Mouse (Mus musculus): ENCODE results near the gene Stim2. TPM values are rescaled to one million over a fixed set of nuclear protein-coding genes. Genes with fewer than 3 reads are reported as not detected.

The Stim2 gene
- polyA plus RNA-seq, 1 experiment from 2014 or later = 27.2 TPM

- Histone ChIP-seq H3K27ac (replicated peaks) (peak overlapping the region; percentile 46; the same call in 1 of the 2 replicates), H3K4me2 (replicated peaks) (no peak overlapping the region), H3K9me3 (no peaks in the 10 kb centered on the region), H3K4me1 (peaks cover 12% of the 10 kb centered on the region), H3K9ac (replicated peaks) (no peak overlapping the region), H3K36me3 (no peaks in the 10 kb centered on the region; the same call in 1 of the 2 replicates), H3K4me3 (no peak overlapping the region), H3K27me3 (no peaks in the 10 kb centered on the region)
- WGBS = 13% methylated on average over 3 of the region's 3 CpGs
- peak; percentile 67 for ATAC-seq (replicated peaks)
Observed at GRCm38 (mm10) chr5:54100916-54101315, 102.6 kb downstream of the Stim2 start.

DNA sequence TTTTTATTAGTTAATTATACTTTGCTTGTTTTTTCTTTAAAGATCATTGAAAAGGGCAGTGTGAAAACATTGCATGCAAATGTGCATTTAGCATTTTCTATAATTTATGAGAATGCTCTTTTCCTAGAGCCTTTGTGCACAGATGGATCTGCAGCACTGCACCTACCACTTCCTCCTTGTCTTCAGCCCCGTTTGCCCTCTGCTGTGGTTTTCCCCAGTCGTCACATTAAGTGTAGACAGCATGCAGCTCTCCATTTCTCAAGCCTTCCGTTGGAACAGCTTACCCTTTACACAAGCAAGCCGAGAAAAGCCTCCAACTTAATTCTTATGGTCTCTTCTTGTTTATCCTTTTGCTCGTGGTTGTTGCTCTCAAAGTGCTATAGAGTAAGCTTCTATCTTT lies 103.0 kb downstream of the Stim2 start:
- Histone ChIP-seq H3K9ac (replicated peaks) (no peak overlapping the region), H3K4me3 (no peak overlapping the region), H3K27ac (replicated peaks) (0 out of 2 replicates have a peak overlapping the region, but pooled peaks have one; percentile 38), H3K4me2 (replicated peaks) (no peak overlapping the region), H3K9me3 (no peaks in the 10 kb centered on the region), H3K36me3 (no peaks in the 10 kb centered on the region; the same call in 1 of the 2 replicates), H3K4me1 (peaks cover 12% of the 10 kb centered on the region), H3K27me3 (no peaks in the 10 kb centered on the region)
- WGBS = 35% methylated on average over 5 of the region's 5 CpGs
- ATAC-seq (replicated peaks) = 0 out of 2 replicates have a peak, but pooled peaks have one; percentile 72

DNA sequence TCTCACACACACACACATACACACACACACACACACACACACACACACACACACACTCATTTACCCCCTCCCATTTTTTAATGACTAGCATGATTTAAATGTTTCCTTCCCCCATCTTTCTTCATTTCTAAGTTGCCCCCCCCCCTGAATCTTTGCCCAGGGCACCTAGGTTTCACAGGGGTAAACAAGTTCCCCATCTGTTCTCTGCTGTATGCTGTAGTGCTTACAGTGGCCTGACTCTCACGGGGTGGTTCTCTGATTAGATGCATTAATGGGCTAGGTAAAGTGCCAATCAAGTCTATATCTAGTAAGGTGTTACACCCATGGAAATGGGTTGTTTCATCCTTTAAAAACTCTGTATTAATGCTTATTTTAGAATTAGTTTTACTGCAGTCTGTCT lies 103.7 kb downstream of the Stim2 start:
- H3K9ac ChIP-seq (replicated peaks) = no peak overlapping the region
- H3K4me3 ChIP-seq = no peak overlapping the region
- no peaks in the 10 kb centered on the region for H3K27me3 ChIP-seq
- no peak overlapping the region for H3K4me2 ChIP-seq (replicated peaks)
- no peak overlapping the region for H3K27ac ChIP-seq (replicated peaks)
- WGBS = 31% methylated on average over 1 of the region's 1 CpGs
- ATAC-seq (replicated peaks) = no peak
- H3K4me1 ChIP-seq = peaks cover 12% of the 10 kb centered on the region
- H3K36me3 ChIP-seq = no peaks in the 10 kb centered on the region; the same call in 1 of the 2 replicates
- H3K9me3 ChIP-seq = no peaks in the 10 kb centered on the region

- no peaks in the 10 kb centered on the region for H3K27me3 ChIP-seq
- H3K27ac ChIP-seq (replicated peaks) = no peak overlapping the region
- no peaks in the 10 kb centered on the region; the same call in 1 of the 2 replicates for H3K36me3 ChIP-seq
- WGBS = 81% methylated on average over 4 of the region's 4 CpGs
- no peaks in the 10 kb centered on the region for H3K4me1 ChIP-seq
- ATAC-seq (replicated peaks) = no peak
- no peaks in the 10 kb centered on the region for H3K9me3 ChIP-seq
- H3K4me3 ChIP-seq = no peak overlapping the region
- no peak overlapping the region for H3K9ac ChIP-seq (replicated peaks)
- H3K4me2 ChIP-seq (replicated peaks) = no peak overlapping the region
Observed at GRCm38 (mm10) chr5:54106669-54107068, 108.4 kb downstream of the Stim2 start.

- Histone ChIP-seq H3K27me3 (no peaks in the 10 kb centered on the region), H3K9ac (replicated peaks) (no peak overlapping the region), H3K4me2 (replicated peaks) (no peak overlapping the region), H3K9me3 (no peaks in the 10 kb centered on the region), H3K4me1 (no peaks in the 10 kb centered on the region), H3K4me3 (no peak overlapping the region), H3K27ac (replicated peaks) (no peak overlapping the region), H3K36me3 (no peaks in the 10 kb centered on the region; the same call in 1 of the 2 replicates)
- no peak for ATAC-seq (replicated peaks)
- 86% methylated on average over 6 of the region's 6 CpGs for WGBS
Observed at GRCm38 (mm10) chr5:54107069-54107468, 108.8 kb downstream of the Stim2 start.

GRCm38 (mm10) chr5:54109096-54109495 lies 110.8 kb downstream of the Stim2 start:
- no peak for ATAC-seq (replicated peaks)
- no peaks in the 10 kb centered on the region for H3K9me3 ChIP-seq
- no peak overlapping the region for H3K4me3 ChIP-seq
- no peaks in the 10 kb centered on the region; the same call in 1 of the 2 replicates for H3K36me3 ChIP-seq
- H3K27ac ChIP-seq (replicated peaks) = no peak overlapping the region
- H3K4me1 ChIP-seq = no peaks in the 10 kb centered on the region
- no peak overlapping the region for H3K9ac ChIP-seq (replicated peaks)
- H3K27me3 ChIP-seq = no peaks in the 10 kb centered on the region
- WGBS = 96% methylated on average over 5 of the region's 5 CpGs
- no peak overlapping the region for H3K4me2 ChIP-seq (replicated peaks)

GRCm38 (mm10) chr5:54110789-54111188 lies 112.5 kb downstream of the Stim2 start:
- Histone ChIP-seq H3K27me3 (no peaks in the 10 kb centered on the region), H3K36me3 (no peaks in the 10 kb centered on the region; the same call in 1 of the 2 replicates), H3K9ac (replicated peaks) (no peak overlapping the region), H3K9me3 (no peaks in the 10 kb centered on the region), H3K4me3 (no peak overlapping the region), H3K4me1 (no peaks in the 10 kb centered on the region; the same call in 1 of the 2 replicates), H3K4me2 (replicated peaks) (no peak overlapping the region), H3K27ac (replicated peaks) (no peak overlapping the region)
- ATAC-seq (replicated peaks) = no peak
- 89% methylated on average over 11 of the region's 11 CpGs for WGBS

DNA sequence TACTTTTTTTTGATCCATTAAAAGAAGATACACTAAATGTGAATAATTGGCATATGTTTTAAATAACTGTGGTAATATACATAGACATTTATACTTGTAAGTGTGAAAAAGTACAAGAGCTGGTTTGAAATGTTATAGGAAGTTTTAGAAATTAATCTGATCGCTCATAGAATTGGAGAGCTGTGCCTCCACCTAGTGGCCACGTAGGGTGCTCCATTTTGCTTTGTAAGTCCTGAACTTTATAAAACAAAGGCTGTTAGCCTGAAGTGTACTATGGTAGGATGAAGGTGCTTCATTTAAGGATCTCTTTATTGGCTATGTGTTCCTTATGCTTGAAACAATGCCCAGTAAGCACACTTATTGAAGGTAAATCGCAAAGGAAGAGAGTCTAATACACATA lies 115.0 kb downstream of the Stim2 start:
- H3K27me3 ChIP-seq = no peaks in the 10 kb centered on the region
- ATAC-seq (replicated peaks) = 0 out of 2 replicates have a peak, but pooled peaks have one; percentile 64
- H3K27ac ChIP-seq (replicated peaks) = no peak overlapping the region
- H3K9ac ChIP-seq (replicated peaks) = no peak overlapping the region
- WGBS = 27% methylated on average over 3 of the region's 3 CpGs
- H3K4me3 ChIP-seq = no peak overlapping the region
- peaks cover 7% of the 10 kb centered on the region; the same call in 1 of the 2 replicates for H3K36me3 ChIP-seq
- no peaks in the 10 kb centered on the region; the same call in 1 of the 2 replicates for H3K4me1 ChIP-seq
- H3K4me2 ChIP-seq (replicated peaks) = no peak overlapping the region
- no peaks in the 10 kb centered on the region for H3K9me3 ChIP-seq

GRCm38 (mm10) chr5:54116538-54116937 lies 118.2 kb downstream of the Stim2 start:
- WGBS = 72% methylated on average over 10 of the region's 10 CpGs

DNA sequence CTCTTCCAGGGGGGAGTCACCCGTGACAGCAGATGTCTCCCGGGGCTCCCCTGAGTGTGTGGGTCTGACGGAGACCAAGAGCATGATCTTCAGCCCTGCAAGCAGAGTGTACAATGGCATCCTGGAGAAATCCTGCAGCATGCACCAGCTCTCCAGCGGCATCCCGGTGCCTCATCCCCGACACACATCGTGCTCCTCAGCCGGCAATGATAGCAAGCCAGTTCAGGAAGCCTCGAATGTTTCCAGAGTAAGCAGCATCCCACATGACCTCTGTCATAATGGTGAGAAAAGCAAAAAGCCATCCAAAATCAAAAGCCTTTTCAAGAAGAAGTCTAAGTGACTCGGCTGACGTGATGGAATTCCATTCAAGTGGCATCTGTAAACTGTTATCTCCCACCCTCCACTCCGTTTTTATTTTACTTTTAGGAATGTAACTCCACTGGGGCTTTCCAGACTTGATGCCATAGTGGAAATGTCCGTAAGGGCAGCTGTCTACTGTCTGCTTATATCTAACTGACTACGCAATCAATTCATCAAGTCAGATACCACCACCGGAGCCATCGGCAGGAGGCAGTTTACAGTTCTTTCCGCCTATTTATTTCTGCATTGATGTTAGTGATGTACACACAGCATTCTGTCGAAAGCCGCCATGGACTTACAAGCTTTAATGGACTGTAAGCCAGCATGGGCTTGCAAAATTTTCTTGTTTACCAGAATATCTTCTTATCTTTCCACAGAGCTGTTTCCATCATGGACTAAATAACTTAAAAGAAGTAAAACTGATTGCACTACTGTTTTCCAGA lies 120.3 kb downstream of the Stim2 start:
- H3K9me3 ChIP-seq = no peaks in the 10 kb centered on the region
- no peak for ATAC-seq (replicated peaks)
- H3K4me1 ChIP-seq = no peaks in the 10 kb centered on the region; the same call in 1 of the 2 replicates
- H3K27ac ChIP-seq (replicated peaks) = no peak overlapping the region
- no peaks in the 10 kb centered on the region for H3K27me3 ChIP-seq
- H3K9ac ChIP-seq (replicated peaks) = no peak overlapping the region
- no peak overlapping the region for H3K4me3 ChIP-seq
- peaks cover 13% of the 10 kb centered on the region; the same call in 1 of the 2 replicates for H3K36me3 ChIP-seq
- H3K4me2 ChIP-seq (replicated peaks) = no peak overlapping the region
- 89% methylated on average over 19 of the region's 19 CpGs for WGBS

More at GRCm38 (mm10) chr5:54116538-54116937, 118.2 kb downstream of the Stim2 start:
- peaks cover 13% of the 10 kb centered on the region; the same call in 1 of the 2 replicates for H3K36me3 ChIP-seq
- no peak overlapping the region for H3K4me3 ChIP-seq
- H3K27ac ChIP-seq (replicated peaks) = no peak overlapping the region
- H3K4me1 ChIP-seq = no peaks in the 10 kb centered on the region; the same call in 1 of the 2 replicates
- no peaks in the 10 kb centered on the region for H3K9me3 ChIP-seq
- no peak for ATAC-seq (replicated peaks)
- H3K27me3 ChIP-seq = no peaks in the 10 kb centered on the region
- H3K4me2 ChIP-seq (replicated peaks) = no peak overlapping the region
- H3K9ac ChIP-seq (replicated peaks) = no peak overlapping the region

GRCm38 (mm10) chr5:54148091-54148795 lies 149.9 kb downstream of the Stim2 start:
- no peaks in the 10 kb centered on the region for H3K9me3 ChIP-seq
- no peaks in the 10 kb centered on the region for H3K27me3 ChIP-seq
- 46% methylated on average over 5 of the region's 5 CpGs for WGBS
- H3K9ac ChIP-seq (replicated peaks) = no peak overlapping the region
- no peaks in the 10 kb centered on the region for H3K36me3 ChIP-seq
- H3K4me2 ChIP-seq (replicated peaks) = no peak overlapping the region
- H3K4me1 ChIP-seq = 0 out of 2 replicates have a peak, but pooled peaks cover 4% of the 10 kb centered on the region
- 0 out of 2 replicates have a peak, but pooled peaks have one; percentile 29 for ATAC-seq (replicated peaks)
- no peak overlapping the region for H3K4me3 ChIP-seq
- H3K27ac ChIP-seq (replicated peaks) = no peak overlapping the region

Data from forebrain, embryonic 15.5 days (tissue).